Mouse (Mus musculus): Measurements from ENCODE around the gene Mrgprx2. TPM values are rescaled to one million over a fixed set of nuclear protein-coding genes. Genes with fewer than 3 reads are reported as not detected.

Gene Mrgprx2
- polyA plus RNA-seq (2012; rRNA removed) = not detected in 2 replicates

GRCm38 (mm10) chr7:48499221-48499620, at the start of gene Mrgprx2:
Mrgprx2 (minus strand) TSS chr7:48499321.

GRCm38 (mm10) chr7:48456242-48456641, 42.9 kb downstream of the Mrgprx2 start, which contains the start of gene Mrgprb1:
Mrgprb1 (minus strand) TSS chr7:48456342.

Other genes with a start within 250 kb of the Mrgprx2 start
- not detected in 2 replicates for gene Mrgprb8, start 110.8 kb downstream of the Mrgprx2 start, polyA plus RNA-seq (2012; rRNA removed)
- not detected in 2 replicates for gene Mrgprb1, start 43.0 kb downstream of the Mrgprx2 start, polyA plus RNA-seq (2012; rRNA removed)
- gene Mrgprb2, start 58.8 kb upstream of the Mrgprx2 start, polyA plus RNA-seq (2012; rRNA removed) = not detected in 2 replicates
- gene Mrgprb3, start 144.5 kb upstream of the Mrgprx2 start, polyA plus RNA-seq (2012; rRNA removed) = not detected in 2 replicates